Mouse (Mus musculus): ENCODE results near the gene Rmi2.
"Not testable (repeated sequence)": the region's sequence is repeated elsewhere in the genome, so short reads cannot be mapped to it uniquely, and the experiment has no call there.

The Rmi2 gene

GRCm38 (mm10) chr16:10827269-10827668 is 7.6 kb upstream of the Rmi2 start:
- DNase-seq (ENCODE audit: low spot score in 2 of 2), result no peak

- DNase-seq (ENCODE audit: low spot score in 2 of 2), result no peak
Measured at GRCm38 (mm10) chr16:10827766-10828460, 6.9 kb upstream of the Rmi2 start.

- no peak for DNase-seq (ENCODE audit: low spot score in 2 of 2)
Measured at GRCm38 (mm10) chr16:10828461-10828805, 6.4 kb upstream of the Rmi2 start.

GRCm38 (mm10) chr16:10834542-10834910 is 333 bp upstream of the Rmi2 start:
- DNase-seq (ENCODE audit: low spot score in 2 of 2), result no peak

- DNase-seq (ENCODE audit: low spot score in 2 of 2), result no peak
Measured at GRCm38 (mm10) chr16:10836388-10836787, 1.5 kb downstream of the Rmi2 start.

GRCm38 (mm10) chr16:10837250-10837649 is 2.4 kb downstream of the Rmi2 start:
- no peak for DNase-seq (ENCODE audit: low spot score in 2 of 2)

GRCm38 (mm10) chr16:10837903-10838302 is 3.0 kb downstream of the Rmi2 start:
- no peak for DNase-seq (ENCODE audit: low spot score in 2 of 2)

GRCm38 (mm10) chr16:10838487-10839245 is 3.8 kb downstream of the Rmi2 start:
- peak in 1 of 2 experiments; percentile 25 for DNase-seq (ENCODE audit: low spot score in 2 of 2)

GRCm38 (mm10) chr16:10840018-10840417 is 5.2 kb downstream of the Rmi2 start:
- DNase-seq (ENCODE audit: low spot score in 2 of 2), result no peak

GRCm38 (mm10) chr16:10842282-10842855 is 7.5 kb downstream of the Rmi2 start:
- no peak for DNase-seq (ENCODE audit: low spot score in 2 of 2)

- peak; percentile 77 to 79 for DNase-seq (ENCODE audit: low spot score in 2 of 2)
Measured at GRCm38 (mm10) chr16:10843486-10844318, 8.8 kb downstream of the Rmi2 start.

- no peak for DNase-seq (ENCODE audit: low spot score in 2 of 2)
Measured at GRCm38 (mm10) chr16:10844319-10844670, 9.4 kb downstream of the Rmi2 start.

- no peak for DNase-seq (ENCODE audit: low spot score in 2 of 2)
Measured at GRCm38 (mm10) chr16:10845952-10846351, 11.1 kb downstream of the Rmi2 start.

- peak; percentile 52 to 56 for DNase-seq (ENCODE audit: low spot score in 2 of 2)
Measured at GRCm38 (mm10) chr16:10846503-10846902, 11.6 kb downstream of the Rmi2 start.

- no peak for DNase-seq (ENCODE audit: low spot score in 2 of 2)
Measured at GRCm38 (mm10) chr16:10849965-10850861, 15.4 kb downstream of the Rmi2 start.

GRCm38 (mm10) chr16:10850905-10851304 is 16.0 kb downstream of the Rmi2 start:
- DNase-seq (ENCODE audit: low spot score in 2 of 2), result no peak

GRCm38 (mm10) chr16:10852216-10852615 is 17.4 kb downstream of the Rmi2 start:
- DNase-seq (ENCODE audit: low spot score in 2 of 2), result not testable (repeated sequence)

- DNase-seq (ENCODE audit: low spot score in 2 of 2), result peak; percentile 70 to 72
Measured at GRCm38 (mm10) chr16:10859726-10860245, 24.9 kb downstream of the Rmi2 start.

- DNase-seq (ENCODE audit: low spot score in 2 of 2), result no peak
Measured at GRCm38 (mm10) chr16:10861408-10861807, 26.5 kb downstream of the Rmi2 start.

GRCm38 (mm10) chr16:10864833-10865591 is 30.2 kb downstream of the Rmi2 start:
- DNase-seq (ENCODE audit: low spot score in 2 of 2), result no peak
